Mouse (Mus musculus) hindbrain, postnatal 0 days (tissue): ENCODE measurements around the gene Timm23. TPM values are rescaled to one million over a fixed set of nuclear protein-coding genes. Genes with fewer than 3 reads are reported as not detected.

ENCODE experiments used
- ATAC-seq: fragments of 200-750 bp; cut with Nextera tagmentation; 2 replicates; pipeline ENCODE4 v1.8.0; 2017; ENCODE audit warnings: mild to moderate bottlenecking, moderate TSS enrichment, moderate library complexity
- DNase-seq: peaks from one replicate; pipeline ENCODE4 v3.0.0-alpha.2; 2015; ENCODE audit warnings: low spot score
- H3K27ac ChIP-seq: fragments of 300-500 bp; sonication (generic); 2 replicates; pipeline ENCODE4 v1.5.1; 2014; ENCODE audit warnings: mild to moderate bottlenecking
- H3K27me3 ChIP-seq: fragments of 300-500 bp; sonication (generic); 2 replicates; pipeline ENCODE4 v1.6.1; 2014; ENCODE audit warnings: low read length, mixed read lengths; ENCODE audit not compliant: insufficient read depth
- H3K36me3 ChIP-seq: fragments of 300-500 bp; sonication (generic); 2 replicates; pipeline ENCODE4 v1.6.1; 2014; ENCODE audit warnings: low read length, mixed read lengths; ENCODE audit not compliant: insufficient read depth
- H3K4me1 ChIP-seq: fragments of 300-500 bp; sonication (generic); 2 replicates; pipeline ENCODE4 v1.6.1; 2014; ENCODE audit warnings: antibody characterized with exemption, low read length, mixed read lengths; ENCODE audit not compliant: insufficient read depth
- H3K4me2 ChIP-seq: fragments of 300-500 bp; sonication (generic); 2 replicates; pipeline ENCODE4 v1.6.1; 2014; ENCODE audit warnings: low read depth, mild to moderate bottlenecking, low read length, moderate library complexity, mixed read lengths
- H3K4me3 ChIP-seq: fragments of 300-500 bp; sonication (generic); 2 replicates; pipeline ENCODE4 v1.5.1; 2014; ENCODE audit warnings: low read length
- H3K9ac ChIP-seq: fragments of 300-500 bp; sonication (generic); replicated peaks from 2 replicates; pipeline ENCODE4 v1.6.1; 2014; ENCODE audit warnings: mild to moderate bottlenecking, low read length, moderate library complexity, mixed read lengths
- H3K9me3 ChIP-seq: fragments of 300-500 bp; sonication (generic); 2 replicates; pipeline ENCODE4 v1.6.1; 2016; ENCODE audit warnings: low read length, mixed read lengths
- CTCF ChIP-seq: IDR thresholded peaks from 2 replicates; pipeline ENCODE4 v1.5.1; 2016; ENCODE audit warnings: antibody characterized with exemption, control low read depth, low read depth
- WGBS: fragments of 180-500 bp; shearing (Covaris S2); extraction: QIAGEN DNeasy Blood & Tissue Kit; methylation state at CpG from one replicate; pipeline ENCODE4 v1.1.7; 2014; 5-methylcytosine and 5-hydroxymethylcytosine counted together
- polyA plus RNA-seq: library from polyadenylated mRNA; unstranded; fragments of >200 nt; fragmentation: Nextera tagmentation; extraction: Ambion mirVana; gene quantifications from 2 replicates; pipeline ENCODE4 v1.2.1, GENCODE M21; 2015
- total RNA-seq: library from RNA; depleted of rRNA; stranded (reverse); fragments of >200 nt; gene quantifications from 2 replicates; pipeline ENCODE4 v1.2.3, GENCODE M21; 2014; rRNA removed

Timm23 gene
- total and polyA plus RNA-seq, 2 experiments from 2014 or later = 115 to 262 TPM

DNA sequence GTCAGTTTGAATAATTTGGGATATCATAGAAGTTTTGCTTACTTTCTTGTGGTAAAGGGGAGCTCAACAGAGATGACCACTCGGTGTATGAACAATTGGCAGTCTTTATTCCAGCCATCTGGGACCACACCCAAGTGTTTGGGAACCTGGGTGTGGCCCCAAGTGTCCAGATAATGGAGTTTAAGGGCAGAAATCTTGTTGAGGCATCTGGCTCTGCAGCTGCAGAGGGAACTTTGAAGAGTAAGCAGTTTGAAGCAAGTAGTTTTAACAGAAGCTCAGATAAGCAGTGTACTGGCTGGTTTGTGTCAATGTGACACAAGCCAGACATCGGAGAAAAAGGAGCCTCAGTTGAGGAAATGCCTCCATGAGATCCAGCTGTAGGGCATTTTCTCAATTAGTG is 67.4 kb downstream of the Timm23 start:
- DNase-seq = no peak
- Histone ChIP-seq H3K4me3 (no peak overlapping the region), H3K9ac (no peak overlapping the region), H3K4me2 (no peak overlapping the region), H3K27ac (no peak overlapping the region), H3K9me3 (no peaks in the 10 kb centered on the region), H3K36me3 (no peaks in the 10 kb centered on the region), H3K4me1 (no peaks in the 10 kb centered on the region), H3K27me3 (no peaks in the 10 kb centered on the region)
- no peak for ATAC-seq
- WGBS = 79% methylated on average over 2 of the region's 2 CpGs
- no peak for TF ChIP-seq CTCF

- Histone ChIP-seq H3K36me3 (no peaks in the 10 kb centered on the region), H3K4me3 (no peak overlapping the region), H3K27ac (no peak overlapping the region), H3K27me3 (no peaks in the 10 kb centered on the region), H3K4me2 (no peak overlapping the region), H3K9me3 (no peaks in the 10 kb centered on the region), H3K9ac (no peak overlapping the region), H3K4me1 (no peaks in the 10 kb centered on the region)
- no peak for TF ChIP-seq CTCF
- ATAC-seq (no peak), DNase-seq (no peak)
- WGBS = 93% methylated on average over 4 of the region's 4 CpGs
These were observed 69.9 kb downstream of the Timm23 start for GRCm38 (mm10) chr14:32131836-32132235.

Other genes with a start within 250 kb of the Timm23 start
- gene Galnt15, start 172.9 kb downstream of the Timm23 start, total RNA-seq = 3.3 and 5.1 TPM in 2 replicates
- gene Galnt15, start 172.9 kb downstream of the Timm23 start, polyA plus RNA-seq = 1.8 and 2.4 TPM in 2 replicates
- 28.8 and 34.3 TPM in 2 replicates for gene Oxnad1, start 116.5 kb downstream of the Timm23 start, total RNA-seq
- gene Oxnad1, start 116.5 kb downstream of the Timm23 start, polyA plus RNA-seq = 24.5 and 24.6 TPM in 2 replicates
- gene Dph3, start 116.2 kb downstream of the Timm23 start, total RNA-seq = 45.3 and 46.3 TPM in 2 replicates
- 75.8 and 78.2 TPM in 2 replicates for gene Dph3, start 116.2 kb downstream of the Timm23 start, polyA plus RNA-seq
- gene Msmb, start 59.9 kb downstream of the Timm23 start, total RNA-seq = not detected in 2 replicates
- gene Msmb, start 59.9 kb downstream of the Timm23 start, polyA plus RNA-seq = not detected in 2 replicates
- 171 TPM in 2 replicates for gene Ncoa4, start 42.0 kb downstream of the Timm23 start, total RNA-seq
- 82.3 and 85.8 TPM in 2 replicates for gene Ncoa4, start 42.0 kb downstream of the Timm23 start, polyA plus RNA-seq
- 33.6 and 35.0 TPM in 2 replicates for gene Parg, start 51 bp upstream of the Timm23 start, total RNA-seq
- 26.4 and 26.5 TPM in 2 replicates for gene Parg, start 51 bp upstream of the Timm23 start, polyA plus RNA-seq
- 33.5 and 34.0 TPM in 2 replicates for gene Ogdhl, start 120.1 kb upstream of the Timm23 start, total RNA-seq
- gene Ogdhl, start 120.1 kb upstream of the Timm23 start, polyA plus RNA-seq = 21.2 and 22.5 TPM in 2 replicates
- gene 1700024G13Rik, start 186.5 kb upstream of the Timm23 start, total RNA-seq = not detected in 2 replicates
- 0.43 and 0.58 TPM in 2 replicates for gene 1700024G13Rik, start 186.5 kb upstream of the Timm23 start, polyA plus RNA-seq